Mouse (Mus musculus) lung, embryonic 14.5 days (tissue): ENCODE measurements around the gene Gpld1. TPM values are rescaled to one million over a fixed set of nuclear protein-coding genes. Genes with fewer than 3 reads are reported as not detected.

Experiments
- ATAC-seq: fragments of 200-750 bp; cut with Nextera tagmentation; 2 replicates; pipeline ENCODE4 v1.8.0; 2017; ENCODE audit warnings: mild to moderate bottlenecking, moderate TSS enrichment, moderate library complexity; ENCODE audit not compliant: insufficient read depth
- DNase-seq: peaks from one replicate; pipeline ENCODE4 v3.0.0-alpha.2; 2015
- H3K27ac ChIP-seq: fragments of 300-500 bp; sonication (generic); 2 replicates; pipeline ENCODE4 v1.5.1; 2014; ENCODE audit warnings: low read depth, mild to moderate bottlenecking, moderate library complexity
- H3K27me3 ChIP-seq: fragments of 300-500 bp; sonication (generic); 2 replicates; pipeline ENCODE4 v1.6.1; 2014; ENCODE audit warnings: low read length, control low read depth; ENCODE audit not compliant: insufficient read depth
- H3K36me3 ChIP-seq: fragments of 300-500 bp; sonication (generic); 2 replicates; pipeline ENCODE4 v1.6.1; 2014; ENCODE audit warnings: control low read depth; ENCODE audit not compliant: insufficient read depth
- H3K4me1 ChIP-seq: fragments of 300-500 bp; sonication (generic); 2 replicates; pipeline ENCODE4 v1.6.1; 2014; ENCODE audit warnings: antibody characterized with exemption, control low read depth; ENCODE audit not compliant: insufficient read depth
- H3K4me2 ChIP-seq: fragments of 300-500 bp; sonication (generic); 2 replicates; pipeline ENCODE4 v1.6.1; 2014; ENCODE audit warnings: mild to moderate bottlenecking
- H3K4me3 ChIP-seq: fragments of 300-500 bp; sonication (generic); 2 replicates; pipeline ENCODE4 v1.5.1; 2014; ENCODE audit warnings: low read depth, low read length
- H3K9ac ChIP-seq: fragments of 300-500 bp; sonication (generic); 2 replicates; pipeline ENCODE4 v1.6.1; 2014
- H3K9me3 ChIP-seq: fragments of 300-500 bp; sonication (generic); 2 replicates; pipeline ENCODE4 v1.6.1; 2016; ENCODE audit warnings: low read depth, low read length, control low read depth
- CTCF ChIP-seq: IDR thresholded peaks from 2 replicates; pipeline ENCODE4 v1.5.1; 2016; ENCODE audit warnings: antibody characterized with exemption, low read depth
- WGBS: fragments of 180-500 bp; shearing (Covaris S2); extraction: QIAGEN DNeasy Blood & Tissue Kit; methylation state at CpG from one replicate; pipeline ENCODE4 v1.1.7; 2014; 5-methylcytosine and 5-hydroxymethylcytosine counted together
- polyA plus RNA-seq: library from polyadenylated mRNA; unstranded; fragments of >200 nt; fragmentation: Nextera tagmentation; extraction: Ambion mirVana; gene quantifications from 2 replicates; pipeline ENCODE4 v1.2.1, GENCODE M21; 2014

The Gpld1 gene
- polyA plus RNA-seq: 1.4 and 1.6 TPM in 2 replicates

DNA sequence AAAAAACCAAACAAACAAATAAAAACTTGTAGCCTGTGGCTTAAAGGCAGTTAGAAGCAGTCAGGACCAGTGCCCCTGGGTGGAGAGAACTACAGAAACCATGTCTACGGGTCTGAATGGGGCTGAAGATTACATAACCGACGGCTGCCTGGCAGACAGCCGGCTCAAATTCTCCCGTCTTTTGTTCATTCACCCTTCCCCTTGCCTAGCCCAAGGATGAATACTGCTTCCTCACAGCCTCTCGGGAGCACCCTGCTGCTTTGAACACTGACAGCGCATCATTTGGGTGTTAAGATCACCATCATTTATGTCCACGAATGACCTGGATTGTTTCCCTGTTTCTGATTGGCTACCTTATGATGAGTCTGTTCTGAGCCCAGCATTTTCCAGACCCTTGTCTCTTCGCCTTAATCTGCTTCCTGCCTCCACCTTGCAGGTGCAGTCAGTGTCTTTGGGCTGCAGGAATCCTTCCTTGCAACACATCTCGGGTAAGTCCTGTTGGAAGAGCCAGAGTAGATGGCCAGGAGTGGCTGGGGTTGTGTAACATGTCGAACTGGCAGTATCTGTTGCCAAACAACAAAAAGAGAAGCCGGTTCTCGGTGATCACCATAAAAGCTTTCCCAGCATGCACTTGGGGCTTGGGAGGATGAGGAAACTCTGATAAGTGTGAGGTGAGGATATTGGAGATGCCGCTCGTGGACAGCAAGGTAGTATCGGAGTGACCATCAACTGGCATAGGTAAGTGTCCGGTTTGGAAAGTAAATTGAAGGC lies at the start of gene Gpld1:
Gene Gpld1, plus strand, starts transcription at position 641 of the 771 bp plus-strand sequence.
- Histone ChIP-seq H3K4me2 (no peak within 1 kb of the TSS), H3K27me3 (no peaks in the 10 kb centered on the region), H3K9ac (no peak within 1 kb of the TSS), H3K9me3 (no peaks in the 10 kb centered on the region), H3K4me3 (no peak within 1 kb of the TSS), H3K4me1 (0 out of 2 replicates have a peak, but pooled peaks cover 4% of the 10 kb centered on the region), H3K36me3 (no peaks in the 10 kb centered on the region), H3K27ac (no peak within 1 kb of the TSS)
- 59% methylated on average over 17 of the region's 17 CpGs for WGBS
- ATAC-seq: no peak
- DNase-seq: peak; percentile 26
- no peak for TF ChIP-seq CTCF

DNA sequence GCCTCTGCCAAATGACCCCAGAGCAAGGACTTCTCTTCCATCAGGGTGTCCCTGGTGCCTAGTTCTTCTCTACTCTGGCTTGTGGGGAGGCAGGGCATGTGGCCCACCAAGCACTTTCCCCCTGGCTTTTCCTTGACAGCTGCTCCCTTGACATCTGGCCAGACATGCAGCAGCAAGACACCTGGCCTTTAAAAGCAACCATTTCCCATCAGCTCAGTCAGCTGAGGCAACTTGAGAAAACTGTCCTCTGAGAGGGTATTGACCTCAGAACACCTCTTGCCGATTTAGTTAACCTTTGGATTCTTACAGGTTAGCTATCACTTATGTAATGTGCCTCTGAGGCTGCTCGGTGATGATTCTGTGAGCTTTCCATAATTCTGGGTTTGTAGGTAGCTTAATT lies 49.1 kb upstream of the Gpld1 start:
- Histone ChIP-seq H3K4me1 (no peaks in the 10 kb centered on the region), H3K27ac (no peak overlapping the region), H3K9me3 (no peaks in the 10 kb centered on the region), H3K4me3 (no peak overlapping the region), H3K36me3 (no peaks in the 10 kb centered on the region), H3K27me3 (no peaks in the 10 kb centered on the region), H3K9ac (no peak overlapping the region), H3K4me2 (no peak overlapping the region)
- TF ChIP-seq CTCF: no peak
- 72% methylated on average over 2 of the region's 2 CpGs for WGBS
- DNase-seq (no peak), ATAC-seq (no peak)

DNA sequence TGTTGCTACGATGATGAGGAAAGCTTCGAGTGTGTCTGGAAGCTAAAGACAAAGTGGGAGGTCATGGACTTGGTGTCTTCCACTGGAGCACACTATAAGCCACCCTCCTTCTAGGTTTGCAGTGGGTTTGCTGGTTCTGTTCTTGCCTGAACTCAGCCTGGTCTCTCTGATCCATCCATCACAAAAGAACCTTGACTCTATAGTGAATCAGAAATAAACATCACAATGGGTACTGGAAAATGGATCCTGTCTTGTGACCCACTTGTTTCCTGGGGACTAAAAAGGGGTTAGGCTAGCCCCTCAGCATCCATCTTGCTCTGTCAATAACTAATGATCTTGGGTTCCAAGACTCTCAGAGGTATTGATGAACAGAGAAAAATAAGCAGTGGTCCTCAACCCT lies 41.0 kb upstream of the Gpld1 start:
- H3K36me3 ChIP-seq: no peaks in the 10 kb centered on the region
- H3K9me3 ChIP-seq: no peaks in the 10 kb centered on the region
- no peak for DNase-seq
- no peaks in the 10 kb centered on the region for H3K27me3 ChIP-seq
- H3K4me2 ChIP-seq: no peak overlapping the region
- 76% methylated on average over 2 of the region's 2 CpGs for WGBS
- no peak overlapping the region for H3K9ac ChIP-seq
- no peak overlapping the region for H3K4me3 ChIP-seq
- H3K4me1 ChIP-seq: no peaks in the 10 kb centered on the region
- H3K27ac ChIP-seq: no peak overlapping the region
- no peak for TF ChIP-seq CTCF
- no peak for ATAC-seq

GRCm38 (mm10) chr13:24903412-24903811 lies 39.5 kb upstream of the Gpld1 start:
- Histone ChIP-seq H3K4me1 (no peaks in the 10 kb centered on the region), H3K36me3 (no peaks in the 10 kb centered on the region), H3K9ac (no peak overlapping the region), H3K9me3 (no peaks in the 10 kb centered on the region), H3K27ac (no peak overlapping the region), H3K4me2 (no peak overlapping the region), H3K4me3 (no peak overlapping the region), H3K27me3 (no peaks in the 10 kb centered on the region)
- DNase-seq (no peak), ATAC-seq (no peak)
- TF ChIP-seq CTCF: no peak
- WGBS: 59% methylated on average over 6 of the region's 6 CpGs

GRCm38 (mm10) chr13:24905422-24905821 lies 37.5 kb upstream of the Gpld1 start:
- ATAC-seq: no peak
- Histone ChIP-seq H3K9ac (no peak overlapping the region), H3K27ac (no peak overlapping the region), H3K27me3 (no peaks in the 10 kb centered on the region), H3K4me1 (no peaks in the 10 kb centered on the region), H3K4me2 (no peak overlapping the region), H3K36me3 (no peaks in the 10 kb centered on the region), H3K4me3 (no peak overlapping the region), H3K9me3 (no peaks in the 10 kb centered on the region)
- no peak for TF ChIP-seq CTCF
- no peak for DNase-seq
- WGBS: 82% methylated on average over 12 of the region's 12 CpGs

GRCm38 (mm10) chr13:24906831-24907570 lies 36.0 kb upstream of the Gpld1 start:
- Histone ChIP-seq H3K4me3 (no peak overlapping the region), H3K9ac (no peak overlapping the region), H3K36me3 (peaks cover 5% of the 10 kb centered on the region; the same call in 1 of the 2 replicates), H3K9me3 (no peaks in the 10 kb centered on the region), H3K4me2 (no peak overlapping the region), H3K27ac (no peak overlapping the region), H3K27me3 (no peaks in the 10 kb centered on the region), H3K4me1 (no peaks in the 10 kb centered on the region)
- ATAC-seq: no peak; the same call in 1 of the 2 replicates
- no peak for TF ChIP-seq CTCF
- no peak for DNase-seq
- WGBS: 81% methylated on average over 11 of the region's 11 CpGs

DNA sequence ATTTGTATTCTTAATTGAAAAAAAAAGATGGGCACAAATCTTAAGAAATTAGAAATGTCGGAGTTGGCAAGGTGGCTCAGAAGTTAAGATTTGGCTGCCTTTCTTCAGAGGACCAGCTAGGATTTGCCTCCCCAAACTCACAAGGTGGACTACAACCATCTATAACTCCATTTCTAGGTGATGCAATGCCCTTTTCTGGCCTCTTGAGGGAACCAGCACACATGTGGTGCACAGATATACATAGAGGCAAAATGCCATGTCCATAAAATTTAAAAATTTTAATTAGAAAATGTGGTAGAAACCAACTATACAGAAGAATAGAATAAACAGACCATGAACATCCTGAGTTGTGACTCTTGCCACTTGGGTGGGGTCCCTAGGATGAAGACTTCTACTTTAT lies 33.8 kb upstream of the Gpld1 start:
- Histone ChIP-seq H3K4me3 (no peak overlapping the region), H3K36me3 (peaks cover 19% of the 10 kb centered on the region; the same call in 1 of the 2 replicates), H3K9me3 (no peaks in the 10 kb centered on the region), H3K4me1 (no peaks in the 10 kb centered on the region), H3K9ac (no peak overlapping the region), H3K4me2 (no peak overlapping the region), H3K27ac (no peak overlapping the region), H3K27me3 (no peaks in the 10 kb centered on the region)
- peak; percentile 31; the same call in 1 of the 2 replicates for TF ChIP-seq CTCF
- DNase-seq (peak; percentile 11), ATAC-seq (no peak)
- WGBS: 96% methylated on average over 1 of the region's 1 CpGs
